Mouse (Mus musculus): ENCODE results near the gene Zfp52. TPM values are rescaled to one million over a fixed set of nuclear protein-coding genes. Genes with fewer than 3 reads are reported as not detected.
A peak's percentile ranks its signal among the peaks of the same experiment; 100 is the strongest.

Zfp52 gene
- total RNA-seq (2021) (10 to 100 TPM; 19.7 to 40.9 TPM), polyA plus RNA-seq (2012; rRNA removed) (0.17 and 0.26 TPM in 2 replicates)
- long read RNA-seq, transcript Zfp52-202 (5 exons, 3,164 nt): major isoform, 9 of 16 reads
- long read RNA-seq, partial matches to known transcripts: 0 of 16 reads
- long read RNA-seq, other reads (novel, unspliced or antisense): 7 of 16 reads

- peak; percentile 86 for DNase-seq
Measured at GRCm38 (mm10) chr17:21535096-21536001, at the start of gene Zfp52. Zfp52 (plus strand) TSS chr17:21535539.

DNA sequence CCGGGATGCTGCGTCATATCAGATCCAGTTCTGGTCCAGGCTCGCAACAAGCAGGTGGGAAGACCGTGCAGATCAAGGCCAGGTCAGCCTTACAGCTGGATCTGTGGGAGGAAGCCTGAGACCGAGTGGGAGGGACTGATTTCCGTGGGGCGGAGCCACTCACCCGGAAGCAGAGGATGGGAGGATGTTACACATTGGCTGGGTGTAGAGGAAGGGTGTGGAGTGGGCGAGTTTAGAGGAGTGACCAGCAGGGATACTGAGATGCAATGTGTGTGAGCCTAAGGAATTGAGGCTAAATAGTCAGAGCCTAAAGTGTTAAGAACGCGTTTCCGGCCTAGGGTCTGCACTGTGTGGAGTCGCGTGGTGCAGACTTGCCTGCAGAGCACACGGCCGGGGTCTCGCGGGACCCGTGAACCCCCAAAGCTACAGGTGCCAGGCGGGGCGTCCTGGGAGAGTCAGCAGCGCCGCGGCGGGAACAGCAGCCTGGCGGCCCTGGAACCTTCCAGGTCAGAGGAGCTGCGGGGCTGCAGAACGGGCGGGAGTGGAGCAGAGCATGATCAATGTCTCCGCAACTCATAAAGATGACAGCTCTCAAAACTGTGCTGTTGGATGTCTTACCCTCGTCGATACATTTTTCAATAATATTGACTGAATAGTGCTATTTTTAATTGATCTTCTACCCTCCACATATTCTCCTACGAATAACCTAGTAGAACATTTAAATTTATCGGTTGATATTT, 46.4 kb upstream of the Zfp52 start, which contains the start of gene Zfp53:
TSS of gene Zfp53 (plus strand) at position 239 of the 740 bp plus-strand sequence.
- peak; percentile 94 for DNase-seq

DNA sequence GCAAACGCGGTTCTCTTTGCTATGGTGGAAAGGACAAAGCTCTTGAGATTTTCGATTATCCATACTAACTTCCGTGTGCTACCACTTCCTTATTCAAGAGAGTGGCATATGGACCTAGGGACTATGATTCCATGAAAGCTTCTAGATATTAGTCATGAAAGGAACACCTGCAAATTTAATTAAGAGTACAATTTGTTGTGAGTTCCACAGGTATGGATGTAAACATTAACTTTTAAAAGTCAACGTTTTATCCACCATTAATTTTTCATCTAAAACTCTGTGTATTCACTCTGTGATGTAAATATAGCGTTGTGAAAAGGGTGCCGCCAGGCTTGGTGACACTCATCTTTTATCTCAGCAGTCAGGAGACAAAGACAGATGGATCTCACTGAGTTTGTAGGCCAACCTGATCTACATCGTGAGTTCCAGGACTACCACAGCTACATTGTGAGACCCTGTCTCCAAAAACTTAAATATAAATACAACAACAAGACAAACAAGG, 45.8 kb upstream of the Zfp52 start:
- DNase-seq: no peak

DNA sequence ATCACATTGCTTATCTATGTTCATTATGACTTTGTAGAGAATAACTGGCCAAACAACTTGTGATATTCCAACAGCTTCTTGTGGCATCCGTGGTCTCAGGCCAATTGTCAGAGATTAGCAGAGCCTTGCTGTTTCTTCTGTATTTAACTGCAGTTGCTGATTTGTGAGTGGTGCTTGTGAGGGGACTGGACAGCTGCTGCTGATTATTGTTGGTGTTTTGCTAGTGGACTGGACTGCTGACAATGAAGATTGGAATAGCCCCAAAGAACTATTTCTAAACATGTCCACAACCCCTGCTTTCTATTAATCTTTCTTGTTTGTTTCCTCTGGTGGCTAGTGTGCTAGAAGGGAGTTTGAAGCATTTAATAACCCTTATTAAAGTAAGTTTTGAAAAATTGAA, 34.0 kb upstream of the Zfp52 start:
- DNase-seq: no peak

- no peak for DNase-seq
Measured at GRCm38 (mm10) chr17:21504524-21504923, 30.8 kb upstream of the Zfp52 start.

DNA sequence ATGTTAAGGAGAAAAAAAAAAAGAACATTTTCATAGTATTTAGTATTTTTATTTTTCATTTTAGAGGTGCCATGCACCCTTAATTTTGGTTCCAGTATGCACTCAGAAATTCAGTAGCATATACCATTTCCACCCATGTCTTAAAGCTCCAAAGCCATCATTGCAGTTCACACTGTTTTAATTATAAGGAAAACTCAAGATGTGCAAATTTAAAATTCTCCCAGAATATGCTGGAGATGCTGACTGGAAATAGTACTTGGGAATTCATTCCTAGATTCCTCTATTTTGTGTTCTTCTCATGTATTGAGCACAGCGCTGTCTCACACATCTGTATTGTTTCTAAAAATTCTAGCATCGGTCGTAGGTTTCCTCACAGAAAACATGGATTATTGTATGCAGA, 29.1 kb upstream of the Zfp52 start:
- DNase-seq: no peak

DNA sequence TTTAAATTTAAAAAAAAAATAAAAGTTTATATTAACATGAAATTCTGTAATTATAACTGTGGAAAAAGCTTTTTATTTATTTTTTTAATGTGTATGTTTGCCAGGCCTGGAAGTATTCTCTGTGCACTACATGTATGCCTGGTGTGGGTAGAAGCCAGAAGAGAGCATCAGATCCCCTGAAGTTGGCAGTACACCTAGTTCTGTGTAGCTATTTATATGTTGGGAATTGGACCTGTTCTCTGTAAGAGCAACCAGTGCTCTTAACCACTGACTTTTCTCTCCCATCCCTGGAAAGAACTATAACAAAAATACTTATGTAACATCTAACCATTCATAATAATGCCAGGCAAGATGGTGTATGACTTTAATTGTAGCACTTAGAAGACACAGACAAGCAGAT, 25.6 kb upstream of the Zfp52 start:
- no peak for DNase-seq

- peak; percentile 75 for DNase-seq
Measured at GRCm38 (mm10) chr17:21515403-21516105, 19.8 kb upstream of the Zfp52 start.

- DNase-seq: peak; percentile 87
Measured at GRCm38 (mm10) chr17:21516201-21517129, 18.9 kb upstream of the Zfp52 start.

DNA sequence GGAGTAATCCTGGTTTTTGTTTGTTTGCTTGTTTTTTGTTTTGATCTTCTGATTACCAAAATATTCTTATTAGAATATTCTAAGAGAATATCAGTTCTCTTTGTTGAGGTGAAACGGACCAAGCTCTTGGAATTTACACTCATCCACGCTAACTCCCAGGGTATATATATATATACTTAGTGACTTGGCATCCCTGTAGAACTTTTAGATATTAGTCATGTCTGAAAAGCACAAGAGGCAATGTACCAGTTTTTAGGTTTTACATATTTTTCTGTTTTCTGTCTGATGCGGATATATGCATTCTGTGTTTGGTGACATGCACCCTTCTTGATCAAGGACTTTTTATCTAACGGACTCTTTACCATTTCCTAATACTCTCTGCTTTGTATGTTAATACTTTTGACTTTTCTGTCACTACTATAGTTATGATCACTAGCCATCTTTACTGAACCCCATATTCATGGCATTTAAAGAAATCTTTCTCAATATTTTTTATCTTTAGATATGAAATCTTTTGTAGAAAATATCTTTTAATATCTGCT, 18.1 kb upstream of the Zfp52 start:
- DNase-seq: no peak

GRCm38 (mm10) chr17:21526270-21526669, 9.1 kb upstream of the Zfp52 start:
- DNase-seq: no peak

- DNase-seq: peak; percentile 19
Measured at GRCm38 (mm10) chr17:21530645-21531330, 4.6 kb upstream of the Zfp52 start.

- DNase-seq: peak; percentile 54
Measured at GRCm38 (mm10) chr17:21531621-21532020, 3.7 kb upstream of the Zfp52 start.

- DNase-seq: peak; percentile 86
Measured at GRCm38 (mm10) chr17:21532101-21532951, 3.0 kb upstream of the Zfp52 start.

DNA sequence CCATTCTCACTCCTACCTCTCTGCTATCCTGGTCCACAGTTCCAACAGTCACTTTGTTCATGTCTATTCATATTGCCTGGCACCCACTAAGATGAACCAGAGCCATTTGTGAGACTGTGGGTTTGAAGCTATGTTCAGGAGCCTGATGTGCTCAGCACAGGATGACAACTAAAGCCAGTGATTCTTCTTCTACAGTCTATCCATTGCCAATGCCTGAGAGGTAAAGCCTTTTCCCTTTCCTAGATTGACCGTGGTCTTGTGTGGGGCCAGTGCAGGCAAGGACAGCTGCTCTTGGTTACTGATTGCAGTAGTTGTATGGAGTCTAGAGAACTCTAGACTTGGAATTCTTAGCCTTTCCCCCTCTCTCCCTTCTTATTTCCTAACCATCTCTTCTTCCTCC, 1.4 kb upstream of the Zfp52 start:
- peak; percentile 23 for DNase-seq

GRCm38 (mm10) chr17:21534460-21535095, 761 bp upstream of the Zfp52 start:
- DNase-seq: peak; percentile 70

- DNase-seq: no peak
Measured at GRCm38 (mm10) chr17:21536096-21536495, 757 bp downstream of the Zfp52 start.

DNA sequence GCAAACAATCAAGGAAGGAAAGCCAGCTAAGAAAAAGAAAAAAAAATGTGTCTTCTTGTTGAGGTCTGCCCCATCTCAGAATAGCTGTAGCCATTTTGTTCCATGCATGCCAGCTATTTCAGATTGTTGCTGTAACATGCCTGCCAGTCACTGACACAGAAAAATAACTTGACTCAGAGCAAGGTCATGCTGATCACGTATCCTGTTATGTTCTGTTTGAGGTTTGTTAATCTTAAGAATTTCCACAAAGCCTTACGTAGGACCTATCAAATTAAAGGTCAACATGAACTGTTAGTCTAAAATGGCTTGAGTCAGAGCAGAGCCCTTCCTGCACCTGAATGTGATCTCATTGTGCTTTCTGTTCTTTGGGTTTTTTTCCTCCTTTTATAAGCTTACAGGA, 1.3 kb downstream of the Zfp52 start:
- DNase-seq: peak; percentile 56
